Mouse (Mus musculus) lung, adult 18-20 months (tissue): ENCODE measurements at regions not wholly inside any gene's neighbourhood (a gene's known extent, or its start where the extent isn't known, plus 50 kb on each side); places are given as distances from the start of the nearest gene placed in this dataset.
A peak's percentile ranks its signal among the peaks of the same experiment; 100 is the strongest.

ENCODE experiments used
- DNase-seq, 2 experiments: peaks; one replicate each; pipeline ENCODE4 v3.0.0; 2022; ENCODE audit warnings: mixed read lengths in 2 of 2

GRCm38 (mm10) chr8:23504704-23505103 is 1093.5 kb downstream of the Mrps31 start:
- peak; percentile 8 to 45 for DNase-seq

DNA sequence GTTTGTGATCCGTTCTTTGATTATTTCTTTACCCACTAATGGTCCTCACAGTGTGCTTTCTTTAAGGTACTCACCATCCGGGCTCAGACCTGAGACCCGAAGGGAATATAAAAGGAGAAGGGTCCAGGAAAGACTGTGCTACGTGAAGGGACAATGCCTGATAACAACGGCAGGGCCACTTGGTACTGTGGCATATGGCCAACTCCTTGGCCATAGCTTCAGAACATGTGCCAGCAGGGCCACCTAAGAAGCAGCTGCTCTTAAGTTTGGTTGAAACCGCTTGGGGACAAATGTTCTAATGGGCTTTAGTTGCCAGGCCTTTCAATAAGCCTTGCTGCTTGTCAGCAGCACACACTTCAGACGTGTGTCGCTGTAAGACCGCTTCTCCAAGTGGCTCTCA is 1094.1 kb downstream of the Mrps31 start:
- DNase-seq, result no peak

DNA sequence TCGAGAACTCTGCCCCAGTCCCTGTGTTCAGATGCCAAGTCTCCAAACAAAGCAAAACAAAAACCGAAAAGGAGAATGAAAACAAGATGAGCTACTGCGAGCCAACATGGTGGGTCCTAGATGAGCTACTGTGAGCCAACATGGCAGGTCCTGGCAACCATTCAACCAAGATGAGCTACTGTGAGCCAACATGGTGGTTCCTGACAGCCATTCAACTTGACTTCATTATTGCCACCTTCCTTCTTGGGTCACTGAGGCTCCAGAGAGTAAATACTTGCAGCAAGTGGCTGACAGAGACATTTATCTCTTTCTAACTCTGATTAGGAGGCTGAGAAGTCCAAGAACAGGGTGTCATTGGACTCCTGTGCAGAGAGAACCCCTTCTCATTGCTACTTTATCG is 1094.8 kb downstream of the Mrps31 start:
- no peak for DNase-seq

DNA sequence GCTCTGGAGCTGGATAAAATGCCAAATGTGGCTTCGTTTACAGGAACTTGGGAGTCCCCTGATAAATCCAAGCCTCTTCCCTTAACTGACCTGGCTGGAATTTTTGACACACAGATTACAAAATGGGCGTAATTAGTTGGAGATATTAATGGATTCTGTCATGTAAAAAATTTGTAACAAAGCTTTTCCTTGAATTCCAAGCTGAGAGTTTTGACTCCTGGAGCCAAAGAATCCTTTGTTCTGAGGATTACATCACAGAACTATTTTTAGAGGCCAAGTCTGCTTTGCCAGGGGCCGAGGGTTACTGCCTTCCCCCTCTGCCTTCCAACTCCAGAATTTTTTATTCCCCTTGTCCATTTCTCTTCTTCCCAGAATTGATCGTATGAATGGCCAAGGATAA is 1096.5 kb downstream of the Mrps31 start:
- DNase-seq, result peak in 1 of 2 experiments; percentile 5

- DNase-seq, result no peak
Measured at GRCm38 (mm10) chr8:23510076-23510475, 1098.9 kb downstream of the Mrps31 start.

DNA sequence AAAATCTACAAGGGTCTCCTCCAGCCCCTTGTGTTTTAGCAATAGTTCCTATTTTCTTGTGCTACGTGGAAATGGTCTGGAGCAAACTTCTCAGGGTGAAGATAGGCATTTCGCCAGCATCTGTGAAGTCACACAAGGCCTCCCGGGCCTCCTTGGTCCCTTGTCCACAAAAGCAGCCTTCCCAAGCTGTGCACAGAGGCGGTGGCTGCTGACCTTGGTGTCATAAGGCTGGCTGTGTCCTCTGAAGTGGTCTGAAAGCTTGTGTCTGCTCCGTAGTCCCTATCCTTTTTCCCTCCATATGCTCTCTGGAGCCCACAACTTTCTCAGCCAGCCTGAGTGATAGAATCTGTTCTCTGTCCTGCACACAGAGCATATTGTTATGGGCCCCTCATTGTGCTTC is 1099.4 kb downstream of the Mrps31 start:
- no peak for DNase-seq

DNA sequence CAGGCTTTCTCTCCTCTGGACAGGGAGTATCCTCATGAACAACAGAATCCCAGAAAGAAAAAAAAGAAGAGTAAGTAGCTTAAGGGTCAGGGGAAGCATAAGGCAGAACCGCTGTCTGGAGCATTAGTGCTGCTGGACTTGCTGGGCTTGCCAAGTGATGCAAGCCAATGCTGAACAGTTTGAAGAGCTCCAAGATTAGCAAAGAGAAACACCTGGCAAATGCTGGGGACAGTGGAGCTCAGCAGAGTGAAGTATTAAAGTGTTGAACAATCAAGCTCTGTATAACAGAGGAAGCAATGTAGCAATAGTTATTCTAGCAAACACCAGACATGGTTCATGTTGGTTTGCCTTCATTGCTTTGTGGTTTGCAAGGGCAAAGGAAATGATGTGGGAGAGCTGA is 1100.1 kb downstream of the Mrps31 start:
- peak; percentile 10 to 14 for DNase-seq

DNA sequence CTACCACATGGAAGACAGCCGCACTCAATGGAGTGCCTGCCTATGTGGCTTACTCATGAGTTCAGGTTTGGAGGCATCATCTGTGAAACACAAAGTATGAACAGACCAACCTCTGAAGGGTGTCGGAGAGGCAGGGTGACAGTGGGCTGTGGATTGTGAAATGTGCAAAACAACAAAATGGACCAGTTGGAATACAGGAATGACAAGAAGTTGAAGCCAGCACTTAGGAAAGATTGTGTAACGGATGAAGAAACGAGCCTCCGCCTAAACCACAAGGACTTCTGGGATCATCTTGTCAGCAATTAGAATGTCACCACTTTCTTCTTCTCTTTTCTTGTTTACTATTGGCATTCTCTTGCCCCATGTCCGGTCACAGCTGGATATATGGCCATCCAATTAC is 1100.6 kb downstream of the Mrps31 start:
- peak in 1 of 2 experiments; percentile 23 for DNase-seq

DNA sequence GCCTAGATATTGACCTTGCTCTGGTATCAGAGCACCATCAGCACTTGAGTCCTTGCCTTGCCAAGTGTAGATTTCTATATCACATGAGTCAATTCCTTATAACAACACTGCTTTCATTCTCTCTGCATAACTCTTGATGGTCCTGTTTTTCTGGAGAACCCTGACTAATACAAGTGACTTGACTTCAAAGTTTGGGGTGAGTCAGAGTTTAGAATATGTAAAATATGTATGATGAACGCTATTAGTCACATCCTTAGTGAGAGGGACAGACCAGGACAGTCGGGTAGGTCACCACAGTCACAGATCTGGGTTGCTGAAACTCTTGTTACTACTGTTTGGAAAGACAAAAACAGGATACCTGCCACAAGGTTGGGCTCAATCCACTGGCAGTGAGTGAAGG is 1105.3 kb downstream of the Mrps31 start:
- DNase-seq, result no peak

- peak in 1 of 2 experiments; percentile 17 for DNase-seq
Measured at GRCm38 (mm10) chr8:23531551-23532142, 1120.5 kb downstream of the Mrps31 start.

DNA sequence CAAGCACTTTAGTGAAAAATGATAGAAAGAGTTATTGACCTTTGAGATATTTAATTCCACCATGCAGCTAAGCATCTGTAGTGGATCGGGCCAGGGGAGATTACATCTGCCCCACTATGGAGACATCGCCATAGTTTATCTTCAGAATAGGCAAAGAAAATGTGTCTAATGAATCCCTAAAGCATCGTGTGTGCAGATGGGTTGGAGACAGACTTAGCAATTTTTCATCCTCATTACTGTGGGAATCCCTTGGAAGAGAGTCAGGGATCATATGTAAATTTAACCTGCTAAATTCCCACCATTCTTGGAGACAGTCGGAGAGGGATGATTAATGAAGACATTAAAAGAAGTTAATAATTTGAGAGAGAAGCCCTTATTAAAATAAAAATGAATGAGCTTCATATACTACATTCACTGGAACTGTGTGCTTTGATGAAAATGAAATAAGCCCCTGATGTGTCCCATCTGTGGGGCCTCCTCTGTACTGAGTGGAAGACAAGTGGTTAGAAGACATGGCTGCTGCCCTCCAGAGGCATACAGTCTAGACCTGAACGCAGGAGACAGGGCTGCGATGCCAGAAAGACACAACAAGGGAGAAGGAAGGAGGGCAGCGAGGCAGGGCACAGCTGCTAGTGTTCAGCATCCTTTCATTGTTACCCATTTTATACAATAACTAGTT is 1126.7 kb downstream of the Mrps31 start:
- DNase-seq, result no peak

DNA sequence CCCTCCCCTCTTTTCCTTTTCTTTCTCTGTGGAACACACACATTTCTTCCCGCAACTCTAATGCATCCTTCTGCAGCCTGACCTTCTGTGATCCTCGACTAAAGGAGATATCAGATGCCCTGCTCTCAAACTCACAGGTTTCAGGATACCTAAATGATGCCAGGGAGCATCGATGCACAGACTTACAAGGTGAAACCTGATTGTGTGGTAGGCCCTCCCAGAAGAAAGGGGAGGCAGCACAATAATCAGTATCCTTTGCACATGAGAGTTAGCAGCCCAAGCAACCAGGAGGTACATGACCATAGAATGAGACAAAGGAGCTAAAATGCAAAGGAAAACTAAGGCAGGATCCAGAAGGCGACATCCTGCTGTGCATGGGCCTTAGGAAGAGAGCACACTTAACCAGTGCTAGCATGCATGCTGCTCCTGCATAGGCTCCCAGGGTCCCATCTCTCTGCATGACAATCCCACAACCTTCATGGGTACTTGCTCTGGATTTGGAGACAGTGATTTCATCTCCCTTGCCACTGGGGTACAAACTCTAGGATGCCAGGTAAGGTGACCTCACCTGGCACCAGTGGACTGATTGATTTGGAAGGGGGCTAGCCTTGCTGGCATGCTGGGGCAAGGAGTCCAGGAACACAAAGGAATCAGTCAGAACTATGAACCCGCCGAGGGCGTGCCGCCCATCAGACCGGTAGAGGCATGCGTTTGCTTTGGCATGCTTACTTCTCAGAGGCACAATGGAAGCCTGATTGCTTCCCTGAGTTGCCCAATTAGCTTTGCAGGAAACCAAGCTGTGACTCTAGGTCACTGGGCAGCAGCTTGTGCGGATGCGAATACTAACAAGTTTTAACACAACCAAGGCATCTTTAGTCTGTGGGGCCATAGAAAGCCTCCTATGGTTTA is 1142.7 kb downstream of the Mrps31 start:
- peak; percentile 5 to 7 for DNase-seq

GRCm38 (mm10) chr8:23560836-23561235 is 1149.7 kb downstream of the Mrps31 start:
- no peak for DNase-seq

DNA sequence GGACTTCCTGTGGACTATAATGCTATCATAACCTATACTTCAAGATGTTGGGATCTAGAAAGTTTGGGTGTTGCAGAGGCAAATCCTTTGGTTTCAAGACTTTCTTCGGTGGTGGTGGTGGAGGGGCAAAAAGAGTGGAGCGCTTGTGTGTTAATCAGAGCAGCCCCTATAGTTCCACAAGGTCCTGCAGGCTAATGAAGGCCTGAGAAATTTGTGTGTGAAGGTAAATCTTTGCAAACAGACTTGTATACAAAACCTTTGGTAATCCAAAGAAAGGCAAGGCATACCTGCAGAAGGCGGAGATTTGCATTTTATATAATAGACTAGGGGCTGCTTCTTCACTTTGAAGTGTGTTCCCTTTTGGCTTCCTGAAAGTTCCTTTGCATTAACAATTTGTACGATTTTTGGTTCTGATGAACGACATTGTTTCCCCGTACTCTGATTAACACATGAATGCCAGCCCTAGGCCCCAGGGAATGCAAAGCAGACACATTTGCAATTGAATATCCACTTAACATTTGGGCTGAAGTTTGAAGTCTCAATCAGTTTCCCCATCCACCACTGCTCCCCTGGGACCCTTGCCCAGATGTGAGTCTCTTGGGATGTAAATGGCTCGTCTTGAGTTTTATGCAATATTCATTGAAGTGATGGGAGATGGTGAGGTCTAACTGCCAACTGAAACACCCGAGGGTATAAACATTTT is 1150.7 kb downstream of the Mrps31 start:
- DNase-seq, result no peak

DNA sequence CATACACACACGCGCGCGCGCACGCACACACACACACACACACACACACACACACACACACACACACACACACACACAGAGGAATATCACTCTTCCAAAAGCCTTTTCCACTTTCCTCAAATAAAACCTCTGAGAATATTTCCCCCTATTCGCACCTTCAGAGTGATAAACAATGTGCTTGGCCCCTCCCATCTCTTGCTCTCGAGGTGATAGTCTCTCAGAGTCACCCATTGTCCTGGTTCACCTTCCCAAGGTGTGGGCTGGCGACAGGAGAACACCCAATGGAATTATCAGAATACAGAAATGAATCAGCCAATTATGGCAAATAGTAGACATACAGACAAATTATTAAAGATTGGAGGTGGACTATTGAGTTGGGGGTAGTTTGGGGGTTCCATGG is 1151.3 kb downstream of the Mrps31 start:
- no peak for DNase-seq

DNA sequence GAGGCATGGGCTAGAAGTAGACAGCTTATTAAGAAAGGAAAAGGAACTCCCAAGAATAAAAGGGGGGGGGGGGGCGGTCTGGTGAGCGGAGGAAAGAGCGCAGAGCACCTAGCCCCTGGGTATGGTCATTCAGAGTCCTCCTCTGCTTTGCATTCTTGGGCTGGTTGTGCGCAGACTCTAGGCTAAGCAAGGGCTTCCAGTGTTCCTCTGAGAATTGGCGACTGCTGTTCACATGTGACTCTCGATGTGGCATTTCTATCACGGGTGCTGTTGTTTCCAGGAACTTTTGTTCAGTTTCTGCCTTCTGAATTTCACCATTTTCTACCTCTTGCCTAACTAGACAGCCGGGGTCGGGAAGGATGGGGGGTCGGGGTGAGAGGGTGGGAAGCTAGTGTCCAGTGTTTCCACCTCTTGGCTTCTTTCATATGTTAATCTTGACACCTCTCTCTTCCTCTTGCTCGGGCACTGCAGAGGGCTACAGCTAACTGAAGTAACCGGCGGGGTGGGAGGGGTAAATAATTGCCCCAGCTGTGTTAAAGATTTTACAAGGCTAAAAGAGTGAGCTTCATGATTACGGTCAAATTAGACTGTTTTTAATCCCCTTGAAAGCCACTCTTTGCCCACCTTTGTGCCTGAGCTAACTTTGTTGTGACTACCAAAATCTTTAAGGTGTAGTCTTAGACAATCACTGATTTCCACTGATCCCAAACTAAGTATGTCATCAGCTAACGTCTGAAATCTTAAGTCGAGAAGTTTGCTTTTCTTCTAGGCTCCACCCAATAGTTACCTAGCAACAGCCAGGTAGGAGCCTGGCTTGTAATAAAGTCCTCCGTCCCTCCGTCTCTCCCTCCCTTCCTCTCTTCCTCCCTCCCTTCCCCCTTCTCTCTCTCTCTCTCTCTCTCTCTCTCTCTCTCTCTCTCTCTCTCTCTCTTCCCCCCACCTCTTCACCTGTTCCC is 1152.2 kb downstream of the Mrps31 start:
- DNase-seq, result no peak

- DNase-seq, result no peak
Measured at GRCm38 (mm10) chr8:23567906-23568305, 1156.7 kb downstream of the Mrps31 start.

GRCm38 (mm10) chr8:23571338-23571737 is 1154.3 kb downstream of the Adam3 start:
- no peak for DNase-seq

- no peak for DNase-seq
Measured at GRCm38 (mm10) chr8:23580106-23580505, 1145.5 kb downstream of the Adam3 start.

GRCm38 (mm10) chr8:23580701-23581100 is 1145.0 kb downstream of the Adam3 start:
- DNase-seq, result no peak
